Mouse (Mus musculus): ENCODE data around the gene Fto. TPM values are rescaled to one million over a fixed set of nuclear protein-coding genes. Genes with fewer than 3 reads are reported as not detected.

Gene Fto
- polyA plus RNA-seq, 1 experiment from 2014 or later = 176 TPM

DNA sequence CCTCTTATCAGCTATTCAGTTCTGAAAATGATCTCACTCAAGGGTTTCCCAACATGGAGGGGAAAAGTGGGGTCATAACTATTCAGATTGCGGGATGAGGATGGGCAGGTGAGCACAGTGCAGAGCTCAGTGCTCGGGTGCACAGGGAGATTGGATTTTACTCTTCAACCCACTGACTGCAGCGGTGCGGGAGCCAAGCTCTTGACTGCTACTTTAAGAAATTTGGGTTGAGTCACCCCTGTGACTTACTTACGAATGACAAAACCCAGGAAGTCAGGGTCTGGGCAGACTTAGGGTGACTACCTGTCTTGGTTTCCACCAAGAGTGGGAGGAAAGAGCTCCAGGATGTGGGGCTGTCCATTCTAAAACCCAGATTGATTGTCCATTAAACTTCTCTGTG is 142.3 kb downstream of the Fto start:
- WGBS = 91% methylated on average over 5 of the region's 5 CpGs
- H3K27ac ChIP-seq = no peak overlapping the region

DNA sequence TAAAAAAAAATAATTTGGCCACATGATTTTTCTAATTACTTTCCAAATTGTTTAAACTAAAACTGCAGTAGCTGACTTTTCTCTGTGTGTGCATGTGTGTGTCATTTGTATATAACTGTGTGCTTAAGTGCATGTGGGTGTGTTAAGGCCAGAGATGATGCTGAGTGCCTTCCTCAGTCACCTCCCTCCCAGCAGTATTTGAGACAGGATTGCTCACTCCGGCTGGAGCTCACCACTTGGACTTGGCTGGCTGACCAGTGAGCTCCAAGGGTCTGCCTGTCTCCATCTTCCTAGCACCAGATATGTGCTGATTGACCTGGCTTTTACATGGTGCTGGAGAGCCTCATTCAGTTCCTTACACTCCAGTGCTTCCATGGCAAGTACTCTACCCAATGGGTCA is 144.7 kb downstream of the Fto start:
- Histone ChIP-seq H3K4me1 (no peaks in the 10 kb centered on the region), H3K9ac (no peak overlapping the region), H3K36me3 (replicated peaks) (no peaks in the 10 kb centered on the region), H3K9me3 (no peaks in the 10 kb centered on the region), H3K27me3 (replicated peaks) (no peaks in the 10 kb centered on the region), H3K4me2 (no peak overlapping the region), H3K27ac (no peak overlapping the region), H3K4me3 (no peak overlapping the region)
- no peak for ATAC-seq (replicated peaks)
- 89% methylated on average over 1 of the region's 1 CpGs for WGBS

More for the DNA sequence above, 142.3 kb downstream of the Fto start:
- Histone ChIP-seq H3K4me3 (no peak overlapping the region), H3K9me3 (no peaks in the 10 kb centered on the region), H3K4me2 (no peak overlapping the region), H3K27me3 (replicated peaks) (no peaks in the 10 kb centered on the region), H3K9ac (no peak overlapping the region), H3K4me1 (no peaks in the 10 kb centered on the region), H3K36me3 (replicated peaks) (no peaks in the 10 kb centered on the region)
- ATAC-seq (replicated peaks) = no peak

GRCm38 (mm10) chr8:91460965-91461364 is 147.6 kb downstream of the Fto start:
- H3K9ac ChIP-seq = no peak overlapping the region
- H3K4me1 ChIP-seq = no peaks in the 10 kb centered on the region
- H3K36me3 ChIP-seq (replicated peaks) = no peaks in the 10 kb centered on the region
- ATAC-seq (replicated peaks) = no peak
- no peaks in the 10 kb centered on the region for H3K9me3 ChIP-seq
- H3K27me3 ChIP-seq (replicated peaks) = no peaks in the 10 kb centered on the region
- WGBS = 93% methylated on average over 6 of the region's 6 CpGs
- H3K27ac ChIP-seq = no peak overlapping the region
- no peak overlapping the region for H3K4me3 ChIP-seq
- H3K4me2 ChIP-seq = no peak overlapping the region

GRCm38 (mm10) chr8:91463757-91464156 is 150.4 kb downstream of the Fto start:
- Histone ChIP-seq H3K4me1 (no peaks in the 10 kb centered on the region), H3K9me3 (no peaks in the 10 kb centered on the region), H3K27me3 (replicated peaks) (no peaks in the 10 kb centered on the region), H3K36me3 (replicated peaks) (no peaks in the 10 kb centered on the region), H3K4me2 (no peak overlapping the region), H3K27ac (no peak overlapping the region), H3K9ac (no peak overlapping the region), H3K4me3 (no peak overlapping the region)
- 53% methylated on average over 2 of the region's 2 CpGs for WGBS
- ATAC-seq (replicated peaks) = no peak

DNA sequence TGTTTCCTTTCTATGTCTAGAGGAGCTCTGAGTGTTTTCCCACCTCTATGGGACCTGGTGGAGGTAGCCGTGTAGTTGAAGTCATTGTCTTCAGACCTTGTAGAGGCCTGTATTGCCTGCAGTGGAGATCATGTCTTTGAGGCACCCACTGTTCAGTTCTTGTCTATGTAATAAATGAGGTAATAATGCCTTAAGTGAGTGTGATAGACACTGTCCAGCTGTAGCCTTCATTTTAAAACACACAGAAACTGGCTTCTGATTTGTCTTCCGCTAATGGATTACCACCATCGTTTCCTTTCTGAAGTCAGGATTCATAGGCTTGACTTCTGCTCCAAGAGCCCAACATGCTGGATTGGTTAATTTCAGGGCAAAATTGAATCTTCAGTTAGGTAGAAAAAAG is 154.1 kb downstream of the Fto start:
- H3K36me3 ChIP-seq (replicated peaks) = no peaks in the 10 kb centered on the region
- H3K4me3 ChIP-seq = no peak overlapping the region
- H3K9me3 ChIP-seq = no peaks in the 10 kb centered on the region
- H3K27ac ChIP-seq = no peak overlapping the region
- 88% methylated on average over 3 of the region's 3 CpGs for WGBS
- H3K27me3 ChIP-seq (replicated peaks) = no peaks in the 10 kb centered on the region
- H3K9ac ChIP-seq = no peak overlapping the region
- no peak for ATAC-seq (replicated peaks)
- no peaks in the 10 kb centered on the region for H3K4me1 ChIP-seq
- H3K4me2 ChIP-seq = no peak overlapping the region

DNA sequence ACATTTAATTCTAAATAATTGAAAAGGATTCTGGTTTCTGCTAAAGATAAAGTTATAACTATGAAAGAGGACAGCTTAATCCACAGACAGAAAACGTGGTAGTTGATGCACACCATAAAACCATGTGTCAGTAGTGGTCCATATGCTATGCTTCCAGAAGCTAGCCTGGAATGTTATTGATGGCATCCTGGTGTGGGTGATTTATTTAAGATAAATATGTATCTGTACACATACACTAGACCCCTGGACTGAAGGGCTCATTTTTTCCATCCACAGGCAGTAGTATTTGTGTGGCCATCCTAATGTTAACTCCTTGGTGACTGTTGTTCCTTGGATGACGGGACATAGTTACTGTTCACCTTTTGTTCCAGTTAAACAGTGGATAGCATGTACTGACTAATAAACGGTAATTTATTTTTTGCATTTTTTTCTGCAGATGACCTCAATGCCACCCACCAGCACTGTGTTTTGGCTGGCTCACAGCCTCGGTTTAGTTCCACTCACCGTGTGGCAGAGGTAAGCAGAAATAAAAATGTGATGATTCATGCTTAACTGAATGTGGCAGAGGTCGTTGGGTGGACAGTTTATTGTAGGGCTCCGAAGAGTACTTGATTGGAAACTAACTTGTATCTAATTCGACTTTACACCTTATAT is 154.7 kb downstream of the Fto start:
- Histone ChIP-seq H3K4me1 (no peaks in the 10 kb centered on the region), H3K36me3 (replicated peaks) (no peaks in the 10 kb centered on the region), H3K4me3 (no peak overlapping the region), H3K9me3 (no peaks in the 10 kb centered on the region), H3K9ac (no peak overlapping the region), H3K27ac (no peak overlapping the region), H3K27me3 (replicated peaks) (no peaks in the 10 kb centered on the region), H3K4me2 (no peak overlapping the region)
- WGBS = 90% methylated on average over 8 of the region's 8 CpGs
- no peak for ATAC-seq (replicated peaks)

- H3K9ac ChIP-seq = no peak overlapping the region
- H3K36me3 ChIP-seq (replicated peaks) = no peaks in the 10 kb centered on the region
- H3K4me2 ChIP-seq = no peak overlapping the region
- H3K27ac ChIP-seq = no peak overlapping the region
- 89% methylated on average over 8 of the region's 8 CpGs for WGBS
- no peak overlapping the region for H3K4me3 ChIP-seq
- H3K9me3 ChIP-seq = no peaks in the 10 kb centered on the region
- no peak for ATAC-seq (replicated peaks)
- no peaks in the 10 kb centered on the region for H3K27me3 ChIP-seq (replicated peaks)
- H3K4me1 ChIP-seq = no peaks in the 10 kb centered on the region
Observed at GRCm38 (mm10) chr8:91469441-91469840, 156.1 kb downstream of the Fto start.

DNA sequence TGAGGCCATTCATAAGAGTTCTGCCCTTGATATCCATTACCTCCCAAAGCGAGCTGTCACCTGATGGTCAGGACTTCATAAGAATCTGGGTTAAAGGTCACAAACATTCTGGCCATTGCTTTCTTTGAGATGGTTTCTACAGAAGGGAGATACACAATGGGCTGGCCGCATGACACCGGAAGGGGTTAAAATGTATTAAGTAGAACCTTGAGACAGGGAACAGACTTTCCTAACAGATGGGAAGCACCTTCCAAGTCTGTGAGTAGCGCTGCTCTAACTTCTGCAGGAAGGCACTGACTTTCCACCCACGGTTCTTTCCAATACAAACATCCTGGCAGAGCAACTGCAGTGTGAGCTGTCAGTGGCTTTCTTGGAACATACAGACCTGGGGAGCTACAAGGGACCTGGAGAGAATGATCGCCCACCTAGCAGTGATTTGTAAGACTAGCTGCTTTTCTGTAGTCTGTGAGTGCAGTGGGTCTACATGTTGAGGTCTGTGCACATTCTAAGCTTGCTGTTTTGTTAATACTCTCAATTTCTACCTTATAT is 161.5 kb downstream of the Fto start:
- Histone ChIP-seq H3K9me3 (no peaks in the 10 kb centered on the region), H3K27me3 (replicated peaks) (no peaks in the 10 kb centered on the region), H3K36me3 (replicated peaks) (no peaks in the 10 kb centered on the region), H3K27ac (no peak overlapping the region), H3K4me1 (no peaks in the 10 kb centered on the region), H3K4me2 (no peak overlapping the region), H3K4me3 (no peak overlapping the region), H3K9ac (no peak overlapping the region)
- no peak for ATAC-seq (replicated peaks)
- WGBS = 93% methylated on average over 6 of the region's 6 CpGs

- no peaks in the 10 kb centered on the region for H3K9me3 ChIP-seq
- no peaks in the 10 kb centered on the region for H3K4me1 ChIP-seq
- H3K27me3 ChIP-seq (replicated peaks) = no peaks in the 10 kb centered on the region
- no peak overlapping the region for H3K27ac ChIP-seq
- WGBS = 92% methylated on average over 5 of the region's 5 CpGs
- no peaks in the 10 kb centered on the region for H3K36me3 ChIP-seq (replicated peaks)
- no peak for ATAC-seq (replicated peaks)
- no peak overlapping the region for H3K4me2 ChIP-seq
- H3K9ac ChIP-seq = no peak overlapping the region
- H3K4me3 ChIP-seq = no peak overlapping the region
Observed at GRCm38 (mm10) chr8:91476988-91477387, 163.7 kb downstream of the Fto start.

DNA sequence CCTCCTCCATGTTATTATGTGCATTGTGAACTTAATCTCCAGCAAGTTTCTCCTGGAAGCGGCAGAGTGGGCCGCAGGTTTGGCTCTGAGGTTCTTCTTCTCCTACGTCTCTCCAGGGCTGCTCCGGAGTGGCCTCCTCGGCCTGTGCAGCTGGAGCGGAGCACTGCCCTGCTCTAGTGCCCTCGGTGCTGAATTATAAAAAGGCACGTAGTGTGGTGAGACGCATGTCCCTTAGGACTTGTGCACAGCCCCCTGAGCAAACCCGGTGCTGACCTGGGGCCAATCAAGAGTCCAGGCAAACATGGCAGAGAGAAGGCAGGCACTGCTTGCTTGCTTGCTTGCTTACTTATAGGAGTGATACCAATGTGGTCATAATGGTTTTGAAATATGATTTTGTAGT is 164.1 kb downstream of the Fto start:
- Histone ChIP-seq H3K36me3 (replicated peaks) (no peaks in the 10 kb centered on the region), H3K27ac (no peak overlapping the region), H3K4me3 (no peak overlapping the region), H3K9ac (no peak overlapping the region), H3K4me1 (no peaks in the 10 kb centered on the region), H3K4me2 (no peak overlapping the region), H3K27me3 (replicated peaks) (no peaks in the 10 kb centered on the region), H3K9me3 (no peaks in the 10 kb centered on the region)
- ATAC-seq (replicated peaks) = no peak
- 92% methylated on average over 10 of the region's 10 CpGs for WGBS

DNA sequence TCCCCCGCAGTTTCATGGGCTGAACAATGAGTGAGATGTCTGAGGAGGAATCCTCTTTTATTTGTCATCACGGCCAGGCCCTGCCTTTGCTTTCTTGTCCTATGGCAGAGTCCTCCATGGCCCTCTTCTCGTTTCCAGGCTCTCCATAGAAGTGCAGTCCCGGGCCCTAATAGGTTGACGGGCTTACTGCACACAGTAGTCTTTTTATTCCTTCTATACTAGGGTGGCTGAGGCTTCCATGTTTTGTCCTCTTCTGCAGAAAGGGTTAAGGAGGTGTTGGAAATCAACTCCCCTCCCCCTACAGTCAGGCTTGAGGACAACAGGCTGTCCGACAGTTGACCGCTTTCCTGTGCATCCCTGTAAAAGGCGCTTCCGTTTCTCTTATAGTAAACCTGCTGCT is 169.2 kb downstream of the Fto start:
- Histone ChIP-seq H3K9me3 (no peaks in the 10 kb centered on the region), H3K27me3 (replicated peaks) (0 out of 2 replicates have a peak, but pooled peaks cover 3% of the 10 kb centered on the region), H3K9ac (no peak overlapping the region), H3K4me2 (no peak overlapping the region), H3K27ac (no peak overlapping the region), H3K4me3 (no peak overlapping the region), H3K36me3 (replicated peaks) (no peaks in the 10 kb centered on the region; the same call in 1 of the 2 replicates), H3K4me1 (no peaks in the 10 kb centered on the region)
- WGBS = 53% methylated on average over 9 of the region's 9 CpGs
- no peak for ATAC-seq (replicated peaks)

DNA sequence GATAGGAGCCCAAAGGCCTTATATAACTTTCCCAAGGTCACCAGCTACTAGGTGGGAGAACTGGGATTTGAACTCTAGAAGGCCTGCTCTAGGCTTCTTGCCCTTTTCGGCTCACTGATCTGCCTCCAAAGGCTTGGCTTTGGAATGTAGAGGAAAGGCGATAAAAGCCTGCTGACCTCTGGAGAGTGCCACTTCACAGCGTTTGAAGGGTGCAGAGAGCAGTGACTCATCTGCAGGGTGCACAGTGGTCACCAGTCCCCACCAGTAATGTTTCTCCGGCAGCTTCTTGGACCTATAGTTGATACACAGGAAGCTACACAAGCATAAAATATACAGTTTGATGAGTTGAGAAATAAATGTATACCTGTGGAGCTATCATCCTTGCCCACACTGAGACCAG is 173.1 kb downstream of the Fto start:
- 81% methylated on average over 4 of the region's 4 CpGs for WGBS
- Histone ChIP-seq H3K4me2 (no peak overlapping the region), H3K9me3 (no peaks in the 10 kb centered on the region)

GRCm38 (mm10) chr8:91487456-91487855 is 174.1 kb downstream of the Fto start:
- 86% methylated on average over 2 of the region's 2 CpGs for WGBS
- Histone ChIP-seq H3K27me3 (replicated peaks) (0 out of 2 replicates have a peak, but pooled peaks cover 3% of the 10 kb centered on the region), H3K9me3 (no peaks in the 10 kb centered on the region), H3K4me3 (no peak overlapping the region), H3K9ac (no peak overlapping the region), H3K27ac (no peak overlapping the region), H3K4me1 (peaks cover 35% of the 10 kb centered on the region), H3K36me3 (replicated peaks) (no peaks in the 10 kb centered on the region; the same call in 1 of the 2 replicates), H3K4me2 (no peak overlapping the region)
- no peak for ATAC-seq (replicated peaks)

More for the DNA sequence above, 173.1 kb downstream of the Fto start:
- Histone ChIP-seq H3K36me3 (replicated peaks) (no peaks in the 10 kb centered on the region; the same call in 1 of the 2 replicates), H3K27ac (no peak overlapping the region), H3K9ac (no peak overlapping the region), H3K27me3 (replicated peaks) (0 out of 2 replicates have a peak, but pooled peaks cover 3% of the 10 kb centered on the region), H3K4me3 (no peak overlapping the region), H3K4me1 (peaks cover 28% of the 10 kb centered on the region)
- ATAC-seq (replicated peaks) = no peak

All from midbrain, embryonic 15.5 days (tissue).